Mouse (Mus musculus) gastrocnemius, postnatal 36 days (tissue): ENCODE measurements at regions not wholly inside any gene's neighbourhood (a gene's known extent, or its start where the extent isn't known, plus 50 kb on each side); places are given as distances from the start of the nearest gene placed in this dataset.

Source experiments
- DNase-seq, 2 experiments: peaks; one replicate each; pipeline ENCODE4 v3.0.0; 2022
- intact Hi-C: fragments of 180-260 bp; cut with DNase I; formaldehyde crosslinking; loops from one replicate; pipeline ENCODE4 v1.15.1; 2025

DNA sequence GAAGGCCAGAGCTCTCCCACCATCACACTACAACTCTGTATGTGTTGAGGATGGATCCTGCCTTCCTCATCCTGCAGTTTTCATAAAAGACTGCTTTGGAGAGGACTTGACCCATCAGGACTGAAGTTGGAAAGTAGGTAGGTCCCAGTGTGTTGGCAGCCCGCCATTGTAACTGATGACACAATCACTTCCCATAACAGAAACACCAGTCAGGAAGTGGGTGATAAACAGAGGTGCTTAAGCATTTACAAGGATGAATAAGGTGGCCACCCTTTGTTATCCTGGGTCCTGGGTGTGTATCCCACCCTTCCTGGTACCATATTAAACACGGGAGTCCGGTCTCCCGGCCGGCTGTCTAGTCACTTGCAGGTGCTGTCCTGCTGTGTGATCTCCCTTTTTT lies 118.3 kb downstream of the Snx10 start:
- intact Hi-C loops: no loop called here
- DNase-seq: no peak

DNA sequence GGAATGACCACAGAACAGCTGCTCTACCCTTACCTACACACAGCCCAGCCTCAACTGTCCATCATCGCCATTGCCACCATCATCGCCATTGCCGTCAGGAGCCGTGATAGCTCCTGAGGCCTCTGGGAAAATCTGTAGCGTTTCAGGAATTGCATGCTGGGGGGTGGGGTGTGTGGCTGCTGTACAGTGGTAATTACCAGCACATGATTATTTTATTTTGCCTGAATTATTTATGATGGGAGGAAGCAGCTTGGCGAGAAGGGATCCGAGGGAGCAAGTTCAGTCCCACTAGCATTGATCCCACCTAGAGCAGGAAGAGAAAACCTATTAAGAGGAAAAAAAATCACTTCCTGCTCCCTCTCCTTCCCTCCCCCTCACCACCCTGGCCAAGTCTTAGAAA lies 125.1 kb downstream of the Snx10 start:
- no peak for DNase-seq
- intact Hi-C loops: no loop called here

DNA sequence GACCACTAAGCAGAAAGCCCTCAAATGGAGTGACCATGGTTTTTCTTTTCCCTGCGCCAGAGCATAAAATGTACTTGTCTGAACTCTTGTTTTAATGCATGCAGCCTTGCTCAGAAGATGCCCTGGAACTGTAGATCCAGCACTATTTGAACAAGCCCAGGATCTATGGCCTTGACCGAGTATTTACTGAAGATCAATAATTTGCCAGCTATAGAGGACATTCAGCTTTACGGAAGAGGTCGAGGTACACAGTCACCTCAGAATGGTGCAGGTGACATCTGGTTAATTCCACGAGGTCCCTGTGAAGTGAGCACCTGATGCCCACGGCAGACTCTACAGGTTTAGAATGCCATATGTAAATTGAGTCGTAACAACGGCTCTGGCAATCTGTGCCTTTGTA lies 130.1 kb downstream of the Snx10 start:
- no peak for DNase-seq
- intact Hi-C loops: no loop called here

DNA sequence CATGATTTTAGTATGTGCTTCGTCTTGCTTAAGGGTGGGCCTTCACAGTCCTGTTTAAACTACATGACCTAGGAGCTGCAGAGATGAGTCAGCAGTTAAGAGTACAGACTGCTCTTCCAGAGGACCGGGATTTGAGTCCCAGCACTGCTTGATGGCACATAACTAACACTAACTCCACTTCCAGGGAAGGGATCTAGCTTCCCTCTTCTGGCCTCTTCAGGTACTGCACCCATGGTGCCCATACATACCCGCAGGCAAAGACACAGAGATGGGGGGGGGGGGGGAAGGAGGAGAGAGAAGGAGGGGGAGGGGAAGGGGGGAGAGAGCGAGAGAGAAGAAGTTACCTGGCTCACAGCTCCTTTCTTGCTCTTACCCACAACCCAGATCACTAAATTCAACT lies 131.3 kb downstream of the Snx10 start:
- intact Hi-C loops: no loop called here
- DNase-seq: no peak

DNA sequence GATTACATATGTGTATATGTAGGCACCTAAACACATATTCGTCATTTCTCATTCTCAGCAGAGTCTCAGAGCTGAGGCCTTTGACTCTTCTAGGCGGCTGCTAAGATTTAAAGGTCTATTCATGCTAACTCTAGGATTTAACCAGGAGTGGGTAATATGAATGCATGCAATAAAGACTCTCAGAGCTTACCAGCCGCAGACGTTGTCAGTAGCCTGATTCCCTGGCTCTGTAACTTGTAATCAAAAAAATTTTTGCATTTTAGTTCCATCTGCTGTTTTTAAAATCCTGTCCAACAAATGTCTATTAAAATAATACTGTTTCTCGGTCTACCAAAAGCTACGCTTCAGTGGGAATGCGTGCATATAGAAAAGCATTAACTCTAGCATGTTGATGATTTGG lies 132.4 kb downstream of the Snx10 start:
- intact Hi-C loops: no loop called here
- no peak for DNase-seq

DNA sequence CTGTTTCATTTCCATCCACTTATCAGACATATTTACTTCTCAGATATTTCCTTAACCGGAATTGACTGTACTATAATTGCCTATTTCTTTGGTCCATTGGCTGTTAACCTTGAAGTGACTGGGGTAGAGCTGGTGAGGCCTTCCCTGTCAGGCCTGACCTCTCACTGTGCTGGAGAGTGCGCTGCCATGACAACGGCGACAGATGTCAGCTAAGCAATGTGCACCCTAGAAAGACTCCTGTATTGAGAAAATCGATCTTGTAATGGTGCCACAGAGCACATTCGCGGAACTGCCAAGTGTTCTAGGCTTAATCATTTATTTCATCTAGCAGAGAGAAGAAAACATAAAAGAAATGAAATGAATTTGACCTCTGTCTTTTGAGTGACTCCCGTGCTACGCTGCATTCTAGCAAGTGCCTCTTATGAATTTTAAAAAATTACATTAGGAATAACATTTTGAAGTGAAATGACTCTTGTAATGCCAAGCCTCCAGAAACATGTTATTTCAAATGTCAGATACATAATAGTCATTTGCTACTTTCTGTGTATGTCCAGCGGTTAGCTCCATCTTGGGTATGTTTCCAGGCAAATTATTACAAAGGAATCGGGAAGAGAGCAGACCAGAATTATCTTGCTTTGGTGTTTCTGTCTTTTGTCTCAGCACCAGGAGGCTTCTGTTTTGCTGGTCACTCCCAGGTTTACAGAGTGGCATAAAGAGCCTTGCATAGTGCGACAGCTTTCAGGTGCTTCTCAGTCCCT lies 133.4 kb downstream of the Snx10 start:
- no peak for DNase-seq
- intact Hi-C loops: no loop called here

DNA sequence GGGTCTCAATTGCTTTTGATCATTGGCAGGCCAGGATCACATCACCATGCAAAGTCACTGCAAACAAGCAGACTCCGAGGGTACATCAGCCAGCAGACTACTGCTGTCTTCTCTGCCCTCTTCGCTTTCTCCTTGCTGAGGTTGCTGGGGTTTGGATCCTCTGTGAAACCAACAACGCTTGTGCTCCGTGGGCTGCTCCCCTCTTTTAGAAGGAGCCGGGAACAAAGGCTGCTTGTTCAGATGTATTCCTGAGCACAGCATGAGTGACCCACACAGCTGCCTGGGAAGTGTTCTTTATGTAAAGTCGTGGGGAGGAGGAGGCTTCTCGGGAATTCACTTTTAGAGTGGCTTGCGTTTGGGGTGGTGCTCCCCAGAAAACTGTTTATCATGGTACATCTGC lies 134.7 kb downstream of the Snx10 start:
- DNase-seq: no peak
- intact Hi-C loops: no loop called here

DNA sequence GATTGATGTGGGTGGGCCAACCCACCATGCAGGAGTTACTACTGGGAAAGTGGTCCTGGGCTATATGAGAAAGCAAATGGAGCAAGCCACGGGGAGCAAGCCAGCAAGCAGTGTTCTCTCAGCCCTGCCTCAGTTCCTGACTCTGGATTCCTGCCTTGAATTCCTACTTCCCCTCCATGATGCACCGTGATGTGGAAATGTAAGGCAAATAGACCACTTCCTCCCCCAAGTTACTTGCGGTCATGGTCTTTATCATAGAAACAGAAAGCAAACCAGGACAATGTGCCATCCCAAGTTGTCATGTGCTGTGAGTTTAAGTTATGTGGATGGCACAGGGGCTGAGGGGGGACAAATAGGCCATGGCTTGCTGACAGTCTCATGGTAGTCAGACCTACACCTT lies 139.5 kb downstream of the Snx10 start:
- DNase-seq: no peak
- intact Hi-C loops: no loop called here

DNA sequence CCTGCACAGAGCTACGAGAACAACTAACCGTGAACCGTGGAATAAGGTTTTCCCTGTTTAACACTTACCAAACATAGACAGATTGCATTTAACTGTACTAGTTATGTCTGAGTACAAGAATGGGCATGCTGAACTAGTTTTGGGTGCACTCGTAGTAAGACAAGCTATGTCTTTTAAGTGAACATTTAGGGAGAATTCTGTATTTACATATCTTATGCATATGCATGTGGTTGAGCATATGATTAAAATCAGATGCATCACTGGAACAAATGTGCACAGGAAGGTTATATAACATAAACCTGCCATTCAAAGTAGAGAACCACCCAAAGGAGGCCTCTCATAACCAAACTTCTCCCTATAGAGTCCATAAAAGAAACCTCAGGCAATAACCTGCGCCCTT lies 140.3 kb downstream of the Snx10 start:
- no peak for DNase-seq
- intact Hi-C loops: no loop called here

DNA sequence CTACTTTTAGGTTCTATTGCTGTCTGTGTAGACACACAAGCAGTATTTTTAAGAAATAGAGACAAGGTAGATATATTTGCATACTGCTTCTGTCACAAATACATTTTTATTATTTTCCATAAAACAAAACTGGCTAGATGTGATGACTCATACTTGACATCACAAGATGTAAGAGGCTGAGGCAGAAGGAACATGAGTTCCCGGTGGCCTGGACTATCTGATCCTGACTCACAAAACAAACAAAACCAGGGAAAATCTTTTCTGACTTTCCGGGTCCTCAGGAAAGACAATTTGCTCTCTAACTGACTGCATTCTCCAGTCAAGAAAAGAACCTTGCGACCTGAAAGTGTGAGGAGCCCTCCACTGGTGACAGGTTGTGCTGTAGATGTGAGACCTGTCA lies 143.3 kb downstream of the Snx10 start:
- DNase-seq: no peak
- intact Hi-C loops: no loop called here

DNA sequence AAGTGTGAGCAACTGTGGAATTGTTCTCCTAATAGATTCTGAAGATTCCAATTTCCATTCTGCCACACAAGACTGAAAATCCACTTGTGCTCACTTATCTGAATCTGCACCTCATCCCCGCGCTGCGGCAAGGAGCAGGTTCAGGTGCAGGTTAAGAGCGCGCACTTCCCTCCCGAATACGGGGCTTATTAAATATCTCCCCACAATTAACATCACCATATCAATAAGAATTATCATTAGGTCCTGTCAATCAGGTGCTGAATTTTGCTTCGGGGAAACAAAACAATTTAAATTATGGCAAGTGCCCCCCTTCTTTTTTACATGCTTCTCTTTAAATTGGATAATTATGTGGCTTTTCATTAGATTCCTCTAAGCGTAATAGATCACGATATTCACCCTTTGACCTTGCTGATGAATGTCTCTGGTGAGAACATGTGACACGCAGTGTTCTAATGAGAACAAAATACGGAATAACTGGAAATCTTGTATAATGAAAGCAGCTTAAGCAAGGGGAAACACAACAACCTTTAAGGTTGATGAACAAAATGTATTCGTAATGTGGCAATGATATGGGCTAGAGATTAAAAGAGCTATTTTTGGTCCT lies 151.7 kb downstream of the Snx10 start:
- intact Hi-C loops: no loop called here
- DNase-seq: no peak

DNA sequence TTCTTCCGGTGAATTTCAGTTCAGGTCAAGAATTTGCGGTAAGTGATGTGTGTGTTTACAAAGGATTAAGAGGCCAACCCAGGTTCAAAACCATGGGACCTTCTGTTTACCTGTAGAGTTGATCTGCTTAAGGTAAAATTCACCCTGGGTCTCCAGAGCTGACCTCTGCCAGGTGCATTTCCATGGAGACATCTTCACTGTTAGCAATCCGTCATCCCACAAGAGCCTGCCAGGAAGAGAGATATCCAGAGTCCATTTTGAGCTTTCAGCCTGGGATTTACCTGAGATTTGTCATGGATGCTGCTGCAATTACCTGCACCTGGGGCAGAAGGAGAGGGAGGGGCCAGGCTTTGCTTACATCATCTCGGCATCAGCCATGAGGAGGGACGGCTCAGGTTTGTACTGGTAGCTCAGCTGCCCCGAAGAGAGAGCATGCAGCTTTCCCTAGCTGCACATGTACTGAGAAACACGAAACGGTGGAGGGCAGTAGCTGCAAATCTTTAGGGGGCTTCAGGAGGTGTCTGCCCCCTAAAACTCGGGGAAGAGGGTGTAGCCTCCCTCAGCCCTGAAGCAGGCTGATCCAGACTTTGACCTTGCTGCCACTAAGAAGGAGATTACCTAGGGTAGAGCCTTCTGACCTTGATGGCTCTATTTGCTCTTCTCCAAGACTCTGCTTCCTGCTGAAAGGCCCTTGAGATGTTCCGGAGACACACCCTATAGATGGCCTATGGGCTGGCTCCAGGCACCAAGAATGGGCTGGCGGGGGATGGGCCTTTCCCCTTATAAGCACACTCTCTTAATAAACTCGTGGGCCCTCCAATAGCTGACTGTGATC lies 153.7 kb downstream of the Snx10 start:
- intact Hi-C loops: no loop called here
- no peak for DNase-seq

DNA sequence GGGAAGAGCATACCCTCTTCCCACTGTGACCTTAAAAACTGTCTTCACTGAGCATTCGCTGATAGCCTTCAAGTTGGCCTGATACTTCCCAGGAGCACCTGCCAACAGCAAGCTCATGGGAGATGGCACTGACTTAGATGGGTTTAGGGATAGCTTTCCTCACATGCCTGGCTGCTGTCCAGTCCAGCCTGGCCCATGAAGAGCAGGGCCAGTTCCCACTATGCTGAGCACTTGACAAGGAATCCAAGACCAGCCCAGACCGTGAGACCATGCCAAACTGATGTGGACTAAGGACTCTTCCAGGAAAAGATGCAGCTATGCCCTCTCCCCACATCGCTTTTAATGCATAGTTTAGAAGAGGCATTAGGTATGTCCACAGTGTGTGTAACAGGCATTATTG lies 155.0 kb downstream of the Snx10 start:
- no peak for DNase-seq
- intact Hi-C loops: no loop called here

DNA sequence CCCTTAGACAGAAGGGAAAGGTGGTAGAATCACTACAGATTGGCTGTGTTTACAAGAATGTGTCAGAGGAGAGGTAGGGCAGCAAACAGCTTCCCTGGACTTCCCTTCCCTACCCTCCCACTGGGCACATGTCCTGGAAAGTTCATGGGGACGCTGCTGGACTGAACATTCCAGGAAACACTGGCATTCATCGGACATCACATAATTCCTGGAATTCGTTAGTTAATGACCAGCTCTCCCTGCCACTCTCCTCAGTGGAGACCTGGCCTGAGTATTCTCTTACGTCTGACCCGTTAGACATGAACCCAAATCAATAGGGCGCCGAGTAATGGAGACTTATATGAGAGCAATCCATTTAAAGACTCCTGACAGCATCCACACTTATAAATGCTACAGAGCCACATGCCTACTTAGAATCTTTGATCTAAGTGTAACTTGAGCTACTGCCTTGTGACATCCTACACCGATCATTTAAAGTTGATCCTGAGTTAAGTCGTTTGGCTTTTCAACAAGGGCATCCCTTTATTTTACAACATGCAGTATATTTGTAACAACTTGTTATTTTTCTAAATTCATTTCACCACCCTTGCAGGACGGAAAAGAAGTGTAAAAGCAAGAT lies 156.6 kb downstream of the Snx10 start:
- intact Hi-C loops: no loop called here
- no peak for DNase-seq

DNA sequence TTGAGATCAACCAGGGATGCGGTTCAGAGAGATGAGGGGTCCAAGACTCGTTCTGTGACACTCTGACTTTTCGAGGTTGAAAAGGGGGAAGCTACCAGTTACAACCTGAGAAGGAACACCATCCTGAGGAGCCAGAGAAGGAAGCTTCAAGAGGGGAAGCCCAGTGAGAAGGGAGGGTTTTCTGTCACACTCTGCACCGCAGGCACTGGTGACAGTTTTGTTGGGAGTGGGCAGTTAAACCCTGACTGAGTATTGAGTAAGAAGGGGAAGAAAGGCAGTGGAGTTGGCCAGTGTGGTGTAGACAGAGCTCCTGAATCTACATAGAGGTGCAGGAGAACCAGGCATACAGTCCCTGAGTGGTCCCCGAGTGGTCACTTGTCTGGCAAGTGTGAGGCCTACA lies 159.4 kb downstream of the Snx10 start:
- intact Hi-C loops: no loop called here

DNA sequence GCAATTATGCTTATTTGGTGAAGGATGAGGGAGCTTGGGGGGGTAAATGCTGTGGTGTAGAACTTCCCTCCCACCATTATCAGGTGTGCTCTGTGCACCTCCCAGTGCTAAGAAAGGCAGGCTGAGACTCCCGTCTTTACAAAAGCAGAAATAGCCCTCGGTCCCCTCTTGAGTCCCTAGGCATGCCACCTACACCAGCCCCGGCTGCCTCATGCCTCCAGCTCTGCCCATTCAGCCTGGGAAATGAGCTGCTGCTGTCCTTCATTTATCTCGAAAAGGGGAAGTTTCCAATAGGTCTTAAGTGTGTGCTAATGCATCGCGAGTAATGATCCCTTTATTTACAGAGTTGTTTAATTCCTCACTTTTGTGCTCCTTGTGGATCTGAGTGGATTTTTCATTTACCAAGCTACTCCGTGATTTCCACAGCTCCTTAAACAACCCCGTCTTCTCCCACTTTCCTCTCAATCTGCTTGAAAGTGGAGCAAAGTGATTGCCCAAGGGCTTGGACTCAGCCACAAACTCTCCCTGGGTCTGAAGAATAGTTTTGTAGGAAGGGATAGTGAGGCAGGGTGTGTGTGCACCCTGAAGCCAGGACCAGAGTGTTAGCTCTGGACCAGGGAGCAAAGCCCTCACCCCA lies 162.1 kb downstream of the Snx10 start:
- no peak for DNase-seq
- intact Hi-C loops: no loop called here

More for the DNA sequence above, 159.4 kb downstream of the Snx10 start:
- DNase-seq: no peak

DNA sequence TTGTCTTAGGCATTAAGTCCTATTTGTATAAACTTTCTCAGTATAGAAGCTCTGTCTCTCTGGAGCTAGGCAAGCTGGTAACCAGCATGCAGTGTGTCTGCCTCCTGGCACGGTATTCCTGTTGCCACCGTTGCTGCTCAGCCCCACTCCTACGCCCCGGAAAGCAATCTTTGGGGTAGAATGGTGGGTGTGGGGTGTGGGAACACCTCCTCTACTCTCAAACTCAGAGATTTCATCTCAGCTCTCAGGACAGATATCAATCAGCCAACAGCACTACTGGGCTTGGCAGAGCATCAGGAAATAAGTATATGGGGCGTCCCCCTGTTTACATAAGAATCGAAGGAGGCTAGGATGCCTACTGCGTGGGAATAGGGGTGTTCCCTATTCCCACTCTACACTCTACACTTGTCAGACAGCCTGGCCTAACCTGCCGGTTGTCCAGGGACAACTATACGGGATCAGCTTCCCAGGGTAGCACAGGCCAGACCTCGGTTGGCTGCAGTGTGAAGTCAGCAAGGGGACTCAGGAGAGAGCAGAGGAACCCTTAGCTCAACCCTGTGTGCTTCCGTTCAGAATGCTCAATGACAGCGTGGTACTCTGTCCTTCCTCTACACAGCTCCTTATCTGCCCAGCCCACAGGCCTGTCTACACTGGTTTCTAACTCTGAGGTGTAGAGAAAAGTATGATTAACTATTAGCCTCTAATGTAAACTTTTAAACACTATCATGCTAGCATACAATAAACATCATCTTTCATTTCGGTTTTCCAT lies 167.3 kb downstream of the Snx10 start:
- intact Hi-C loops: no loop called here
- no peak for DNase-seq

DNA sequence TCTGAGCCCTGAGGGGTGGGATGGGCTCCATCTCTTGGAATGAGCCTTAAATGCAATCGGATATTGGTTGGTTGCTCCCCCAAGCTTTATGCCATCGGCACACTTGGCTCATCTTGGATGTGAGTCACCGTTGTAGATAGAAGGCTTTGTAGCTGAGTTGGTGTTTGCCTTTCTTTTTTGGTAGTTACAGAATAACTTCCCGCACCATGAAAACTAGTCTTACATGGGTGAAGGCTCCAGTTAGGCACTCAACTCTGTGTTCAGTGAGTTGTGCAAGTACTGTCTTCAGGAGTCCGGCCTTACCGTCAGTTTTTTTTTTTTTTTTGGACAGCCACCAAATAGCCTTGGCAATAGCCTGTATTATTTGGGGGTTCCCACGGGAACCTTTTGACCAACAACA lies 170.3 kb downstream of the Snx10 start:
- no peak for DNase-seq
- intact Hi-C loops: no loop called here

DNA sequence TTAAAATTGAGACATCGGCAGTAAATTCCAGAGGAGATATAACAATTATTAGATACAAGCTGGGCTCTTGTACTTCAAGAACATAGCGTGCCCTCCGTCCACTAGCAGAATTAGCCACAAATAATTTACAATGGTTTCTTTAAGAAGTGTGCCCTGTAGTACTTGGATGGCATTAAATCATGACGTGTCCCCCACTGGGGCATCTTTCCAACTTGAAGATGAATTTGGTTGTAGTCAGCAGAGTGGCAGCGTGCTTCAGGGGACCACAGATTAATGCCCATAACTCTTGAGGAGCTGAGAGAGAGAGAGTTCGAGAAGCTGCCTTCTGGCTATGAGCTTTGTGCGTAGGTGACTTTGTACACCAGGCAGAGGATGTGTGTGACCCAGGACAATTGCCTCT lies 172.7 kb downstream of the Snx10 start:
- intact Hi-C loops: no loop called here

DNA sequence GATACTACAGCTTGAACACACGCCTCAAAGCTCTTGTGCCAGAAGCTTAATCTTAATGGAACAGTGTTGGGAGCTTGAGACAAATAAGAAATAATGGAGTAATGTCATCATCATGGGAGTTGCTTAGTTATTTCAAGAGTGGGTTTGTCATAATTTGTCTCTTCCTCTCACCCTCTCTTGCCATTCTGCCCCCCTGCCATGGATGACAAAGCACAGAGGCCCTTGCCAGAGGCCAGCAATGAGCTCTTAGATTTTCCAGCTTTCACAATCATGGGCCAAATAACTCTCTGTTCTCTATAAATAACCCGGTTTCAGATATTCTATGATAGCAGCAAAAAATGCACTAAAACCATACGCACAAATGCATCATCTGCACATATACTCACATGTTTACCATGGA lies 174.1 kb downstream of the Snx10 start:
- DNase-seq: no peak
- intact Hi-C loops: no loop called here

More for the DNA sequence above, 172.7 kb downstream of the Snx10 start:
- no peak for DNase-seq
